Mouse (Mus musculus) heart, postnatal 0 days (tissue): Measurements from ENCODE around the gene Slc12a9. TPM values are rescaled to one million over a fixed set of nuclear protein-coding genes. Genes with fewer than 3 reads are reported as not detected.

ENCODE experiments used
- ATAC-seq: fragments of 200-750 bp; cut with Nextera tagmentation; 2 replicates; pipeline ENCODE4 v1.8.0; 2017; ENCODE audit warnings: low read depth, moderate number of reproducible peaks, moderate library complexity; ENCODE audit not compliant: insufficient read depth
- DNase-seq: peaks from one replicate; pipeline ENCODE4 v3.0.0-alpha.2; 2016; ENCODE audit warnings: low spot score
- H3K27ac ChIP-seq: fragments of 300-500 bp; sonication (generic); 2 replicates; pipeline ENCODE4 v1.5.1; 2014; ENCODE audit warnings: low read depth, mild to moderate bottlenecking
- H3K27me3 ChIP-seq: fragments of 300-500 bp; sonication (generic); 2 replicates; pipeline ENCODE4 v1.6.1; 2014; ENCODE audit warnings: low read length, mixed read lengths; ENCODE audit not compliant: control insufficient read depth, insufficient read depth
- H3K36me3 ChIP-seq: fragments of 300-500 bp; sonication (generic); replicated peaks from 2 replicates; pipeline ENCODE4 v1.6.1; 2014; ENCODE audit warnings: low read length, mixed read lengths; ENCODE audit not compliant: control insufficient read depth, insufficient read depth
- H3K4me1 ChIP-seq: fragments of 300-500 bp; sonication (generic); 2 replicates; pipeline ENCODE4 v1.6.1; 2014; ENCODE audit warnings: antibody characterized with exemption; ENCODE audit not compliant: control insufficient read depth, insufficient read depth
- H3K4me2 ChIP-seq: fragments of 300-500 bp; sonication (generic); 2 replicates; pipeline ENCODE4 v1.6.1; 2014; ENCODE audit warnings: low read depth, mild to moderate bottlenecking, low read length, moderate library complexity
- H3K4me3 ChIP-seq: fragments of 300-500 bp; sonication (generic); 2 replicates; pipeline ENCODE4 v1.5.1; 2014; ENCODE audit warnings: low read depth, low read length
- H3K9ac ChIP-seq: fragments of 300-500 bp; sonication (generic); replicated peaks from 2 replicates; pipeline ENCODE4 v1.6.1; 2014; ENCODE audit warnings: low read depth, low read length, mixed read lengths
- H3K9me3 ChIP-seq: fragments of 300-500 bp; sonication (generic); replicated peaks from 2 replicates; pipeline ENCODE4 v1.6.1; 2016; ENCODE audit warnings: low read length; ENCODE audit not compliant: control insufficient read depth
- CTCF ChIP-seq: IDR thresholded peaks from 2 replicates; pipeline ENCODE4 v1.5.1; 2016; ENCODE audit warnings: antibody characterized with exemption, control low read depth, low read depth
- EP300 ChIP-seq: IDR thresholded peaks from 2 replicates; pipeline ENCODE4 v1.6.1; 2016; ENCODE audit warnings: antibody characterized with exemption, low read depth
- whole genome bisulfite sequencing: fragments of 180-500 bp; shearing (Covaris S2); extraction: QIAGEN DNeasy Blood & Tissue Kit; methylation state at CpG from one replicate; pipeline ENCODE4 v1.1.7; 2014; 5-methylcytosine and 5-hydroxymethylcytosine counted together
- polyA plus RNA-seq: library from polyadenylated mRNA; unstranded; fragments of >200 nt; fragmentation: Nextera tagmentation; extraction: Ambion mirVana; gene quantifications from 2 replicates; pipeline ENCODE4 v1.2.1, GENCODE M21; 2015
- total RNA-seq: library from RNA; depleted of rRNA; stranded (reverse); fragments of >200 nt; gene quantifications from 2 replicates; pipeline ENCODE4 v1.2.3, GENCODE M21; 2014; ENCODE audit warnings: low replicate concordance; rRNA removed

Slc12a9 gene
- total RNA-seq = 7.3 and 14.8 TPM in 2 replicates
- polyA plus RNA-seq = 4.0 and 4.5 TPM in 2 replicates

GRCm38 (mm10) chr5:137333512-137334174 lies at the start of gene Slc12a9:
Gene Slc12a9 (minus strand): TSS chr5:137333597.
- peak; percentile 86 for ATAC-seq
- no peaks in the 10 kb centered on the region for H3K36me3 ChIP-seq
- H3K4me1 ChIP-seq = no peaks in the 10 kb centered on the region; the same call in 1 of the 2 replicates
- H3K4me2 ChIP-seq = peak within 1 kb of the TSS; percentile 99
- peak within 1 kb of the TSS; percentile 19 for H3K9ac ChIP-seq
- no peaks in the 10 kb centered on the region for H3K27me3 ChIP-seq
- TF ChIP-seq CTCF (peak; percentile 86), EP300 (no peak)
- H3K27ac ChIP-seq = 0 out of 2 replicates have a peak within 1 kb of the TSS, but pooled peaks have one; percentile 1
- DNase-seq = peak; percentile 92
- WGBS = 1% methylated on average over 44 of the region's 44 CpGs
- peak within 1 kb of the TSS; percentile 61 for H3K4me3 ChIP-seq
- H3K9me3 ChIP-seq = no peaks in the 10 kb centered on the region

GRCm38 (mm10) chr5:137381152-137381551 lies 47.8 kb upstream of the Slc12a9 start:
- Histone ChIP-seq H3K27ac (no peak overlapping the region), H3K9me3 (no peaks in the 10 kb centered on the region), H3K9ac (no peak overlapping the region), H3K4me2 (no peak overlapping the region), H3K27me3 (no peaks in the 10 kb centered on the region), H3K4me3 (no peak overlapping the region), H3K36me3 (no peaks in the 10 kb centered on the region), H3K4me1 (peaks cover 7% of the 10 kb centered on the region; the same call in 1 of the 2 replicates)
- DNase-seq (no peak), ATAC-seq (no peak)
- WGBS = 47% methylated on average over 4 of the region's 4 CpGs
- TF ChIP-seq EP300 (no peak), CTCF (peak; percentile 78)

- H3K27ac ChIP-seq = no peak overlapping the region
- peaks cover 11% of the 10 kb centered on the region for H3K4me1 ChIP-seq
- H3K27me3 ChIP-seq = no peaks in the 10 kb centered on the region
- no peak for DNase-seq
- WGBS = 19% methylated on average over 10 of the region's 15 CpGs
- peak overlapping the region; percentile 27; the same call in 1 of the 2 replicates for H3K4me2 ChIP-seq
- ATAC-seq = no peak
- no peak overlapping the region for H3K4me3 ChIP-seq
- H3K9ac ChIP-seq = no peak overlapping the region
- H3K9me3 ChIP-seq = no peaks in the 10 kb centered on the region
- TF ChIP-seq CTCF (no peak), EP300 (no peak)
- peaks cover 21% of the 10 kb centered on the region for H3K36me3 ChIP-seq
These were observed 44.2 kb upstream of the Slc12a9 start for GRCm38 (mm10) chr5:137377603-137378002.

GRCm38 (mm10) chr5:137377176-137377575 lies 43.8 kb upstream of the Slc12a9 start:
- peak; percentile 9; the same call in 1 of the 2 replicates for ATAC-seq
- Histone ChIP-seq H3K4me1 (peaks cover 11% of the 10 kb centered on the region), H3K9me3 (no peaks in the 10 kb centered on the region), H3K27ac (no peak overlapping the region), H3K36me3 (peaks cover 25% of the 10 kb centered on the region), H3K4me2 (peak overlapping the region; percentile 27; the same call in 1 of the 2 replicates), H3K4me3 (no peak overlapping the region), H3K9ac (no peak overlapping the region), H3K27me3 (no peaks in the 10 kb centered on the region)
- no peak for DNase-seq
- TF ChIP-seq CTCF = no peak
- no peak for TF ChIP-seq EP300
- WGBS = 19% methylated on average over 11 of the region's 11 CpGs

- H3K36me3 ChIP-seq = peaks cover 29% of the 10 kb centered on the region
- WGBS = 41% methylated on average over 9 of the region's 9 CpGs
- no peak overlapping the region for H3K4me3 ChIP-seq
- H3K9me3 ChIP-seq = no peaks in the 10 kb centered on the region
- ATAC-seq = no peak
- H3K9ac ChIP-seq = no peak overlapping the region
- TF ChIP-seq CTCF (no peak), EP300 (no peak)
- no peak overlapping the region for H3K4me2 ChIP-seq
- H3K4me1 ChIP-seq = peaks cover 11% of the 10 kb centered on the region
- DNase-seq = no peak
- no peaks in the 10 kb centered on the region for H3K27me3 ChIP-seq
- H3K27ac ChIP-seq = no peak overlapping the region
These were observed 43.3 kb upstream of the Slc12a9 start for GRCm38 (mm10) chr5:137376722-137377121.
